28 mouse cellular contexts compared by ENCODE assay signal in genomic region chr6:34059741-34060140, GRCm38 (mm10). TPM values are rescaled to one million over a fixed set of nuclear protein-coding genes. Genes with fewer than 3 reads are reported as not detected.
"Had no signal": no experiment of that assay in that cellular context is flagged by ENCODE, and none has a peak within 500 bp of the region (broad histone marks: within the 10 kb centered on the region; RNA-seq: fewer than 3 reads in every experiment).

No protein-coding gene starts in this region.

- H3K4me2 ChIP-seq: embryonic facial prominence, embryonic 12.5 days; embryonic facial prominence, embryonic 13.5 days; embryonic facial prominence, embryonic 15.5 days; forebrain, embryonic 12.5 days; forebrain, embryonic 13.5 days; forebrain, embryonic 15.5 days had no signal

- H3K36me3 ChIP-seq: embryonic facial prominence, embryonic 10.5 days; embryonic facial prominence, embryonic 12.5 days; embryonic facial prominence, embryonic 13.5 days; embryonic facial prominence, embryonic 15.5 days; forebrain, embryonic 10.5 days; forebrain, embryonic 12.5 days; forebrain, embryonic 15.5 days had no signal

- DNase-seq: cerebellum, adult 9-10 months; cerebellum, adult 9-11 months; cerebellum, postnatal 10 days; cerebellum, postnatal 14 days; cerebellum, postnatal 25 days; cerebellum, postnatal 36 days; embryo, embryonic 11 days; forebrain, postnatal 0 days; gastrocnemius, adult 2 months; gastrocnemius, postnatal 10 days; gastrocnemius, postnatal 14 days; gastrocnemius, postnatal 25 days; gastrocnemius, postnatal 36 days; heart, adult 18-20 months; heart, adult 2 months had no signal

- H3K4me1 ChIP-seq: embryonic facial prominence, embryonic 10.5 days; embryonic facial prominence, embryonic 12.5 days; embryonic facial prominence, embryonic 13.5 days; embryonic facial prominence, embryonic 15.5 days; forebrain, embryonic 10.5 days; forebrain, embryonic 12.5 days; forebrain, embryonic 13.5 days; forebrain, embryonic 15.5 days had no signal

- H3K9me3 ChIP-seq: embryonic facial prominence, embryonic 10.5 days; embryonic facial prominence, embryonic 12.5 days; embryonic facial prominence, embryonic 13.5 days; embryonic facial prominence, embryonic 15.5 days; forebrain, embryonic 10.5 days; forebrain, embryonic 12.5 days; forebrain, embryonic 13.5 days; forebrain, embryonic 15.5 days had no signal

- H3K9ac ChIP-seq: embryonic facial prominence, embryonic 12.5 days; embryonic facial prominence, embryonic 13.5 days; embryonic facial prominence, embryonic 15.5 days; forebrain, embryonic 12.5 days; forebrain, embryonic 13.5 days; forebrain, embryonic 15.5 days; forebrain, postnatal 0 days had no signal

- H3K27me3 ChIP-seq: embryonic facial prominence, embryonic 12.5 days; embryonic facial prominence, embryonic 13.5 days; embryonic facial prominence, embryonic 15.5 days; forebrain, embryonic 12.5 days; forebrain, embryonic 13.5 days; forebrain, embryonic 15.5 days had no signal

- H3K27ac ChIP-seq: embryonic facial prominence, embryonic 10.5 days; embryonic facial prominence, embryonic 12.5 days; embryonic facial prominence, embryonic 13.5 days; embryonic facial prominence, embryonic 15.5 days; forebrain, embryonic 10.5 days; forebrain, embryonic 12.5 days; forebrain, embryonic 13.5 days; forebrain, embryonic 15.5 days; gastrocnemius, adult 2 months; heart, adult 2 months had no signal

- ATAC-seq: forebrain, embryonic 13.5 days; forebrain, embryonic 14.5 days; forebrain, embryonic 15.5 days; forebrain, embryonic 16.5 days; forebrain, postnatal 0 days had no signal

- H3K4me3 ChIP-seq: embryonic facial prominence, embryonic 10.5 days; embryonic facial prominence, embryonic 12.5 days; embryonic facial prominence, embryonic 13.5 days; embryonic facial prominence, embryonic 15.5 days; erythroblast, embryonic 14.5 days; forebrain, embryonic 10.5 days; forebrain, embryonic 12.5 days; forebrain, embryonic 13.5 days; forebrain, embryonic 15.5 days; gastrocnemius, adult 2 months; heart, adult 2 months had no signal

RNA-seq across cellular contexts. Expression of gene Lrguk, which starts 30.5 kb away (rescaled TPM):
- total RNA-seq: gastrocnemius, adult 8-10 months; granulocyte monocyte progenitor cell, adult 5-6 weeks had no signal
- polyA plus RNA-seq: erythroblast, embryonic 14.5 days had no signal
